Mouse (Mus musculus) kidney, postnatal 4 days (tissue): ENCODE measurements around the gene Tex29.
"Not testable (repeated sequence)": the region's sequence is repeated elsewhere in the genome, so short reads cannot be mapped to it uniquely, and the experiment has no call there.

Experiments
- DNase-seq, 2 experiments: peaks; one replicate each; pipeline ENCODE4 v3.0.0; 2021; ENCODE audit warnings: mixed read lengths in 2 of 2

Tex29 gene

DNA sequence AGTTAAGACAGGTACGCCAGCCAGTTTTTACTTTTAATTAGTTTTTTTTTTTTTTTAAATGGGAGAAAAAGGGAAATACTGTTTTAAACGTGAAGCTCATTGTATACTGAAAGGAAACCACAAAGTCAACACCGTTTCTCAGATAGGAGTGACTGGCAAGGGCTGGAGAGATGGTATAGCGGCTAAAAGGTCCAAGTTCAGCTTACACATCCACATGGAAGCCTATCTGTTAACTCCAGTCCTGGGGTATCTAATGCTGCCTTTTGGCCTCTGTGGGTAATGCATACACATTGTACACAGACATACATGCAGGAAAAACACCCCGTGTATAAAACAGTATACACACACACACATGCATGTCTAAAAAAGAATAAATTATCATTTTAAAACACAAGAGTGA lies 8.3 kb upstream of the Tex29 start:
- DNase-seq = no peak

DNA sequence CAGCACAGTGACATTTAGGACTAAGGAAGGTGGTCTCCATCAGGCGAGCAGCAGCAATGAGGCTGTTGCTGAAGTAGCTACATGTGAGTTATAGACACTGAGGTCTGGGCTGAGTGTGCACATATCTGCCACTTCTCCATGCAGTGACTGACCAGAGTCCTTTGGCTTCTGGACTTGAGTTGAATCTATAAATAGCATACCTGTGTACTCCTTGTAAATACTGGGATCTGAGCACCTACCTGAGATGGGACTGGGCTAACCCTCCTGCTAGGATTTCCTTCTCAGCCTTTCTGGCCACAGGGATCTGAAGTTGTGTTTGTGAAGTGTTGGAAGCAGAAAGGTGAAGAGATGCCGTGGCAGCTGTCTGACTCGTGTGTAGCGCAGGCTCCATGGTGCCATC lies 7.1 kb upstream of the Tex29 start:
- no peak for DNase-seq

DNA sequence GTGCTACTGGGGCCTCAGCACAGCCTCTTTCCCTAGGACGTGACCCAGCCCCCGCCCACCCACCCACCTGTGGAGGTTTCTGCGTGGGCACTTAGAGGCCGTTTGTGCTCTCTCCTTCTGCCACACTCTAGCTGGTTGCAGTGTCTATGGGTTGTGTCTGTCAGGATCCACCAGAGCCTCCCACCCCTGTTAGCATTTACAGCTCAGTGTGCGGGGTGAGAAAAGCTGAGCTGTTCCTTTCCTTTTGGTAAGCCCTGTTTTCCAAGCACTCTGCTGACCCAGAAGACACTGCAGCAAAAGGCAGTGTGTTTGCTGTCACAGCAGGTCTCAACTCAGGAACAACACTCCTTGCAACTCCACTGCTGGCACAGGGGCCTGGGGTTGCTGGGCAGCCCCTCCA lies 6.1 kb upstream of the Tex29 start:
- no peak for DNase-seq

GRCm38 (mm10) chr8:11834691-11835090 lies 5.6 kb upstream of the Tex29 start:
- DNase-seq = no peak

- DNase-seq = peak; percentile 43 to 58
Measured at GRCm38 (mm10) chr8:11841571-11841970, 1.3 kb downstream of the Tex29 start.

- DNase-seq = no peak
Measured at GRCm38 (mm10) chr8:11842757-11843156, 2.5 kb downstream of the Tex29 start.

DNA sequence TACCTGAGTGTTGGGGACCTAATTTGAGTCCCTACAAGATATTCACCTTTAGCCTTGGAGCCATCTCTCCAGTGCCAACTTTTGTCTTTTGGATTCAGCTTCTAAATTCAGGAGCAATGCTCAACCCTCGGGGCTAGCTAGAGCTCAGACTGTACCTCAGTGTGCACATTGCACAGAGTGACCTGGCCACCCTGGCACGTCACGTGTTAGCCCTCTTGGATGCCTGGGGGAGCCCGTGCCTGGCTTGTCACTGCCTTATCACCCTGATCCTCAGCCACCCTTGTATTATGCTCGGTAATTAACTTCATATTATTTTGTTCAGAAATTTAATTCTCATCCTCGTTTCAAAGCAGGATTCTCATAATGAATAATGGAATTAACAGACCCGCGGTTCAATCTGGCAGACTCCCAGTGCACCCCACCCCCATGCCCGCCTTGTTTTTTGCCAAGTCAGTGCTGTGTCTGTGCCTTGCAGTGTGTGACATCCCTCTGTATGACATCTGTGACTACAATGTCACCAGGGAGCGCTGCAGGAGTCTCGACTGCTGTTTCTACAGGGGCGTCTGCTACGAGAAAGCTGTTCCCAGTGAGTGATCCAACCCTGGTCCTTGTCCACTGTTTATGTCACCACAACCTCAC lies 3.5 kb downstream of the Tex29 start:
- DNase-seq = no peak

DNA sequence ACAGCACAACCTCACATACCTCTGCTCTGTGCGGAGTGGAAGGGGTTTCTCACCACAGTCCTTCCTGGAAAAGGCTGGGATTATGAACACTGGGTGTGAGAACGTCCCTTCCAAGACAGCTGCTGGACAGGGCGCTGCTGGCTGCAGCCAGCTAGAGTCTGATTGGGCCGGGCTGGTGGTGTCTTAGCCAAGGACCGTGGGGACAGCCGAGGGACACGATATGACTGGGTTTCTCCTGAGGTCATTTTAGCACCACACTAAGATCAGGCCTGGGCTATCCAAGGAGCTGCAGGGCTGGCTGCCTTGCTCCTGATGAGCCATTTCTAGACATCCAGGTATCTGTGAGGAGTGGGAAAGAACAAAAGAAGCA lies 4.0 kb downstream of the Tex29 start:
- DNase-seq = no peak

DNA sequence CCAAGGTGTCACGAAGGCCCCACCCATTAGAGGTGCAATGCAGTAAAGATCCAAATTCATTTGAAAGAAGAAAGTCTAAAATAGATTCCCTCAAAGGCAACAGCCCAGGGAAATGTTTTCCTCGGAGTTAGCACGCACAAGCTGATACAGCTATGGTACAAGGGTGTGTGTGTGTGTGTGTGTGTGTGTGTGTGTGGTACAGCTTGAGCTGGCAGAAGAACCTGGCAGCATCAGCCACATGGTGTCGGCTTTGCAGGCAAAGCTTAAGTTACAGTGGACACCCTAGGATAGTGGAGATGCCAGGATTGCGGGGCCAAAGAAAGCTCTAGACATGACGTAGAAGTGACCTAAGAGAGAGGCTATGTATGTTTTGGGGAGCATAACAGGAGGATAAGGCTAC lies 6.5 kb downstream of the Tex29 start:
- DNase-seq = no peak

DNA sequence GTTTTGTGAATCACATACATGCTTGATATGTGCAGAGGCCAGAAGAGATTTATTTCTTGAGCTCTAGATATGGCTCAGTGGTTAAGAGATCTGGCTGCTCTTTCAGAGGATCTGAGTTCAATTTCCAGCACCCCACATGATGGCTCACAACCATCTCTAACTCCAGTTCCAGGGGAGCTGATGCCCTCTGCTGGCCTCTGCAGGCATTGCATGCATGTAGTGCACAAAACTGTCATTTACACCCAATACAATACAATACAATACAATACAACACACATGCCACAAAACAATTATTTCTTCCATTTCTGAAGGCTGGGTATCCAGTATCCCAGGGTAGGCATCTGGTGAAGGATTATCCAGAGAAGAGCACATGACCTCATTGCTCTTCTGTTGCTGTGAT lies 27.6 kb downstream of the Tex29 start:
- DNase-seq = no peak

GRCm38 (mm10) chr8:11874227-11874626 lies 34.0 kb downstream of the Tex29 start:
- DNase-seq = not testable (repeated sequence)

DNA sequence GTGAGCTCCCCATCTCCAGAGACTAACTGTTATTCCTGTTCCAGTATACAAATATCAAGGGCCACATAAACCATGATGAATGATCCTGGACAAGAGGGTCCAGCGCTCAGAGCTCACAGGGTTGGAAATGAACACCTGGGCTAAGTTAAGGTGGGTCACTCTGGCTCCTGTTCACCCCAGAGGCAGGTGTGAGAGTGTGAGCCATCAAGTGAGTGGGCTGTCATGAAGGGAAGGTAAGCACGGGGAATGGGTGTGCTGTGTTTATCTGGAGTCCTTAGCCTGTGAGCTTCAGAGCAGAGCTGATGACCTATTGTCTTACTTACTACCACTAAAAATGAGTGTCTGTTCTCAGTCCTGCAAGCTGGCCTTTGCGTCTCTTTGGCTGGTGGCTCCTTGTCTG lies 44.4 kb downstream of the Tex29 start:
- DNase-seq = no peak

DNA sequence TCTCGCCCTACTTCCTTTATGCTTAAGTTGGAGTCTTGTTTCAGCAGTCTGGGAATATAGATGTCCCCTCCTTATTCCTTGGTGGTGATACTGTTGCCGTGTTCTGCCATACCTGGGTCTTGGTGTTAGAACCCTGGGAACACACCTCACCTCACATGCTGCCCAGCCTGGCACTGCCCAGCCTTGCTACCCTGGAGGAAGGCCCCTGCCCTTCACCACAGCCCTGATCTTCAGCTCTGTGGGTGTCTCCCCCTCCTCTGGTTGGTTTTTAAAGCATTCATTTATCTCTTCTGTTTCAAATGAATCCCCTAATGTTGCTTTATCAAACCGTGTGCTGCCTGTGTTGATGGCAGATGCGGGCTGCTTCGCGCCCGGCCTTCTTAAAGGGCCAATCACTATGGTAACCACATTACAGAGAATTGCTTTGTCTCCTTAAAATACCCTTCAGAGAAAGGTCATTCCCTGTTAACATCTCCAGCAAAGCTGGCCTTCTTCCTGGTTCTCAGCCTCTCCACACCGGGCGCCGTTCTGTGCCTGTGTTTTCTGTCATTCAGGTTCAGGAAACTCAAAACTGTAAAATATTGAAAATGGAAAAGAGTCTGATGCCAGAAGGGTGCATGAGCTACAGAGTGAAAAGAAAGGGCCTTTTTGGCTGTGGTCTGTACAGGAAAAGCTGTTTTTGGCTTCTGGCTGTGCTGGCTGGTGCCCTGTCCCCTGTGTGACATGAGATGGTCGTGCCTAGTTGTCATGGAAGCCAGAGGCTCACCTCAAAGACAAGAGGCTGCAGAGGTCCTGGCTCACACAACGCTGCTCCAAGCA lies 45.8 kb downstream of the Tex29 start:
- DNase-seq = no peak

- DNase-seq = no peak
Measured at GRCm38 (mm10) chr8:11886824-11887223, 46.5 kb downstream of the Tex29 start.

- no peak for DNase-seq
Measured at GRCm38 (mm10) chr8:11889156-11890018, 49.1 kb downstream of the Tex29 start.

DNA sequence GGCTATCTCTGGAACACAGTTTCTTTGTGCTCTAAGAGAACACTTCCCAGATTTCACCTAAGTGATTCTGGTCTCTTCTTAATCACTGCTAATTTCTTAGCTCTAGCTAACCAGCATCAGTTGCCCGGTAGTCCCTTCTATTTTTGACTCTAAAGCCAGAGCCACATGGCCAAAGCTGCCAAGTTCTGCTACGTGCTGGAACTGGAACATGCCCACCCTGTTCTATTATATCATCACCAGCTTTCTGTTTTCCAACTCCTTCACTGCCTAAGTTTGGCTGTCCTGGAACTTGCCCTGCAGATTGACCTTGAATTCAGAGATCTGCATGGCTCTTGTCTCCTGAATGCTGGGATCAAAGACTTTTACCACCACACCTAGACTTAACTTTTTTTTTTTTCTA lies 52.5 kb downstream of the Tex29 start:
- no peak for DNase-seq

DNA sequence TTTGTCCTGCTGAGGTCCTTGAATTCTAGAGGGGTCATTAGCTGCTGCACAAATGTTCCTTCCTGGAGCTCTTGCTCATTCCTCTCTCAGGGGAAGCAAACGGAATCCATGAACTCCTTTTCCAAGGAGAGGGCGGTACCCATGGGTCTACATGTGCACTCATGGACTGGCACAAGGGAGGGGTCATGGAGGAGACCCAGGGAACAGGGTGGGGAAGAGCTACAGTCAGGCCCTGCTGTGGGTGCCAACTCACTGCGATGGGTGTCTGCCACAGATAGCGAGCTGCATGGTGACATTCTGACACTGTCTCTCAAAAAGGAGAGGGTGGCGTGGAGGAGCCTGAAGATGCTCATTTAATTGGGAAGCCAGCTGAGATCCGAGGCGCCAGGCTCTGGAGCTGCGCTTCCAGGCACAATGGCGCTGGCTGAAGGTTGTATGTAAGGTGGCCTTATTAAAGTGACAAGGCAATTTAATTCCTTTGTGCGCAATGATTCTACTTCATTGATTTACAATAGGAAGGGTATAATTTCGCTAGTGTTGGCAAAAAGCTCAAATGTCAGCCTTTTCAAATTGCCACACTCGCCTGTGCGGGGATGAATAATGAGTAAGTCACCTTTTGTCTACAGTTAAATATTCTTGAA lies 55.9 kb downstream of the Tex29 start:
- DNase-seq = no peak

GRCm38 (mm10) chr8:11896677-11897076 lies 56.4 kb downstream of the Tex29 start:
- no peak for DNase-seq

DNA sequence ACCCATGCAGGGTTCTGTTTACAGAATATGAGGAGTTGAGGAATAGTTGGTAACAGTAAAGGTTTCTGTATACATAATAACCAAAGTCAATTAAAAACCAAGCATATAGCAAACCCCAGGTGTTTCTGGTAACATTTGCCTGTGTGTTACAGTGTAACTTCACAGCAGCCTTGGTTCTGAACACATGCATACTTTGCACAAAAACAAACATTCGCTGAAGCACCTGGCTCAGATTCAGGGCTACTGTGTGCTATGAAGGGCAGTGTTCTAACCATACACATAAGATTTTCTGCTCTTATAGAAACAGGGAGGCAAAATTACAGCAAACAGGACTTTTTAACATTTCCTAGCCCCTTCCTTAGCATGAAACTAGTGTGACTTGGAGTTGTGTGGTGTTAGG lies 58.5 kb downstream of the Tex29 start:
- DNase-seq = no peak
